Comparison of ENCODE assay signal across 8 mouse cellular contexts in the genomic region with DNA sequence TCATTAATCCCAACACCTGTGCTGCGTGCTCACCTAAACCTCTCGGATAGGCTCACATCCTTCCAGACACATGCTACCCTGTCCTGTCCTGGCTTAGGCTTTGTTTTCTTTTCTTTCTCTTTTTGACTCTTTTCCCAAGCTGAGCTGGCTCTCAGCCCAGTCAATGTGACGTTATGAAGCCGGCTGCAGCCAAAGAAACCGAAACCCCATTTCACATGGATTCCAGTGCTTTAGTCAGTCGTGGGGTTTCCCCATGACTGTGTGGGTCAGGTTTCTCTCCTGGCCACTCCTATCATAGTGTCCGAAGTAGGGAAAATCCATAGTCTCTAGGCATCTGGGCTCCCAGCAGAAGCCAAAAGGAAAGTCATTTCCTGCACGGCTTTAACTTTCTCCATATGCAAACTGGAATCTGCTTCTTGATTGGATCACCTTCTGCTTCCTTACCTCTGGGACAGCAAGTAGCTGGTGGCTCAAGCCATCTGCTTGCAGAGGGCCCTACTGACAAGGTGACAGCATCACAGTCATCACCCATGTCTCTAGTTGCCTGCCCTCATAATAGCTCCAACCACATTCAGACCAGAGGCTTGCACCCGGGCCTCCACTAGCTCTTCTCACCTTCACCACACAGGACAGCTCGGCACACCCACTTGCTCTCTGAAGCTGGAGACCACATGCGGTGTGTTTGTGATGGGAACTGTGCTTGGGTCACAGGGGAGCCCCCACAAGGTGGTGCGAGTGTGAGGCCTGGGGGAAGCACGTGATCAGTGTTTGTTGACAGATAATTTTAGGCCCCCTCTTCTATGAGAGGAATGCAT. TPM values are rescaled to one million over a fixed set of nuclear protein-coding genes. Genes with fewer than 3 reads are reported as not detected.
DNase-seq lines count a peak whose midpoint lies in the region; ATAC-seq and TF ChIP-seq lines count a peak whose summit lies in the region.
"Had no signal": no experiment of that assay in that cellular context is flagged by ENCODE, and none has a peak within 500 bp of the region (broad histone marks: within the 10 kb centered on the region; RNA-seq: fewer than 3 reads in every experiment).

No protein-coding gene starts in this region.

- H3K36me3 ChIP-seq in embryonic facial prominence, embryonic 12.5 days = no peaks in the 10 kb centered on the region
- no peaks in the 10 kb centered on the region for H3K36me3 ChIP-seq in heart, embryonic 16.5 days (ENCODE audit: control insufficient read depth, insufficient read depth)
- H3K36me3 ChIP-seq in lung, postnatal 0 days (ENCODE audit: insufficient read depth, low read length) = no peaks in the 10 kb centered on the region
- H3K36me3 ChIP-seq: liver, embryonic 13.5 days had no signal

- peak; percentile 81 to 84 for DNase-seq in kidney, postnatal 4 days
- DNase-seq in lung, postnatal 0 days (ENCODE audit: low spot score) = peak; percentile 80
- peak; percentile 69 for DNase-seq in skeletal muscle tissue, adult 2 months (ENCODE audit: low read depth, low spot score)
- DNase-seq: liver, embryonic 13.5 days had no signal

- no peaks in the 10 kb centered on the region for H3K9me3 ChIP-seq in embryonic facial prominence, embryonic 12.5 days
- no peaks in the 10 kb centered on the region for H3K9me3 ChIP-seq in heart, embryonic 16.5 days (replicated peaks; ENCODE audit: control insufficient read depth, low read length)
- H3K9me3 ChIP-seq in lung, postnatal 0 days (ENCODE audit: low read length) = no peaks in the 10 kb centered on the region
- H3K9me3 ChIP-seq: liver, embryonic 13.5 days had no signal

- H3K27ac ChIP-seq in embryonic facial prominence, embryonic 12.5 days = peak overlapping the region; percentile 76
- H3K27ac ChIP-seq in heart, embryonic 16.5 days (ENCODE audit: low read length) = no peak overlapping the region; the same call in 1 of the 2 replicates
- no peak overlapping the region for H3K27ac ChIP-seq in lung, postnatal 0 days (ENCODE audit: low read length)
- H3K27ac ChIP-seq: liver, embryonic 13.5 days had no signal

- peak overlapping the region; percentile 6 for H3K4me2 ChIP-seq in embryonic facial prominence, embryonic 12.5 days (replicated peaks)
- H3K4me2 ChIP-seq in heart, embryonic 16.5 days (ENCODE audit: low read depth, low read length) = peak overlapping the region; percentile 33; the same call in 1 of the 2 replicates
- H3K4me2 ChIP-seq in lung, postnatal 0 days (replicated peaks; ENCODE audit: low read depth, low read length) = peak overlapping the region; percentile 41
- H3K4me2 ChIP-seq: liver, embryonic 13.5 days had no signal

- no peak for TF ChIP-seq CTCF in lung, postnatal 0 days (IDR thresholded peaks at IDR 0.05)

- ATAC-seq in CD4-positive, CD25-positive, alpha-beta regulatory T cell, adult 4 months = peak; percentile 51
- ATAC-seq in activated CD4-positive, CD25-positive, alpha-beta regulatory T cell, adult 4 months = peak; percentile 62
- ATAC-seq in embryonic facial prominence, embryonic 12.5 days (ENCODE audit: insufficient number of reproducible peaks, insufficient read depth, low FRiP score, low TSS enrichment) = peak; percentile 85
- peak; percentile 81; the same call in 1 of the 2 replicates for ATAC-seq in heart, embryonic 16.5 days (replicated peaks; ENCODE audit: extremely low read depth, insufficient read depth, low FRiP score)
- peak; percentile 78 for ATAC-seq in lung, postnatal 0 days

- H3K9ac ChIP-seq in embryonic facial prominence, embryonic 12.5 days = no peak overlapping the region
- H3K9ac ChIP-seq in heart, embryonic 16.5 days (ENCODE audit: low read length) = no peak overlapping the region
- H3K9ac ChIP-seq in lung, postnatal 0 days (replicated peaks; ENCODE audit: low read depth) = no peak overlapping the region
- H3K9ac ChIP-seq: liver, embryonic 13.5 days had no signal

- no peak for TF ChIP-seq EP300 in lung, postnatal 0 days (IDR thresholded peaks at IDR 0.05)

- no peak overlapping the region for H3K4me3 ChIP-seq in embryonic facial prominence, embryonic 12.5 days
- no peak overlapping the region for H3K4me3 ChIP-seq in heart, embryonic 16.5 days (ENCODE audit: low read length)
- H3K4me3 ChIP-seq in lung, postnatal 0 days (ENCODE audit: low read depth, low read length) = peak overlapping the region; percentile 16; the same call in 1 of the 2 replicates
- H3K4me3 ChIP-seq: liver, embryonic 13.5 days had no signal

- H3K4me1 ChIP-seq in embryonic facial prominence, embryonic 12.5 days = peaks cover 17% of the 10 kb centered on the region
- H3K4me1 ChIP-seq in heart, embryonic 16.5 days (ENCODE audit: control insufficient read depth, insufficient read depth, low read length) = 0 out of 2 replicates have a peak, but pooled peaks cover 3% of the 10 kb centered on the region
- H3K4me1 ChIP-seq in lung, postnatal 0 days (ENCODE audit: insufficient read depth, low read depth, low read length) = peaks cover 6% of the 10 kb centered on the region; the same call in 1 of the 2 replicates

- 33% methylated on average over 13 of the region's 13 CpGs for WGBS in embryonic facial prominence, embryonic 12.5 days
- 35% methylated on average over 13 of the region's 13 CpGs for WGBS in heart, embryonic 16.5 days
- WGBS in lung, postnatal 0 days = 27% methylated on average over 13 of the region's 13 CpGs

- H3K27me3 ChIP-seq in embryonic facial prominence, embryonic 12.5 days = no peaks in the 10 kb centered on the region
- no peaks in the 10 kb centered on the region for H3K27me3 ChIP-seq in heart, embryonic 16.5 days (ENCODE audit: control insufficient read depth, insufficient read depth, low read length)
- H3K27me3 ChIP-seq in lung, postnatal 0 days (replicated peaks; ENCODE audit: insufficient read depth, low read length) = no peaks in the 10 kb centered on the region
- H3K27me3 ChIP-seq: liver, embryonic 13.5 days had no signal

RNA-seq across cellular contexts. Expression of a gene that starts 4.5 kb away (rescaled TPM):
- polyA plus RNA-seq in CD4-positive, CD25-positive, alpha-beta regulatory T cell, adult 4 months (2017; shearing (Covaris generic)) = 100 to 1,000 TPM; 385 to 395 TPM
- 100 to 1,000 TPM; 462 to 551 TPM for polyA plus RNA-seq in activated CD4-positive, CD25-positive, alpha-beta regulatory T cell, adult 4 months (2017; shearing (Covaris generic))
- polyA plus RNA-seq in embryonic facial prominence, embryonic 12.5 days (2016; fragmentation: Nextera tagmentation; extraction: Ambion mirVana) = 0.79 TPM in 1 of 2 replicates, not detected in the other
- polyA plus RNA-seq in heart, embryonic 16.5 days (2015; fragmentation: Nextera tagmentation; extraction: Ambion mirVana) = 1.8 and 2.5 TPM in 2 replicates
- 3.3 and 5.9 TPM in 2 replicates for polyA plus RNA-seq in lung, postnatal 0 days (2015; fragmentation: Nextera tagmentation; extraction: Ambion mirVana)

RNA-seq across cellular contexts. Expression of a gene that starts 12.8 kb away (rescaled TPM):
- under 1 TPM; 0.54 to 0.62 TPM for polyA plus RNA-seq in CD4-positive, CD25-positive, alpha-beta regulatory T cell, adult 4 months (2017; shearing (Covaris generic))
- polyA plus RNA-seq in activated CD4-positive, CD25-positive, alpha-beta regulatory T cell, adult 4 months (2017; shearing (Covaris generic)) = under 1 TPM; 0.25 to 0.46 TPM
- not detected in 2 replicates for polyA plus RNA-seq in embryonic facial prominence, embryonic 12.5 days (2016; fragmentation: Nextera tagmentation; extraction: Ambion mirVana)
- 0.07 TPM in 1 of 2 replicates, not detected in the other for polyA plus RNA-seq in heart, embryonic 16.5 days (2015; fragmentation: Nextera tagmentation; extraction: Ambion mirVana)
- polyA plus RNA-seq in lung, postnatal 0 days (2015; fragmentation: Nextera tagmentation; extraction: Ambion mirVana) = not detected in 2 replicates
- polyA plus RNA-seq: liver, embryonic 13.5 days had no signal

RNA-seq across cellular contexts. Expression of a gene that starts 43.6 kb away (rescaled TPM):
- not detected for polyA plus RNA-seq in CD4-positive, CD25-positive, alpha-beta regulatory T cell, adult 4 months (2017; shearing (Covaris generic))
- polyA plus RNA-seq in activated CD4-positive, CD25-positive, alpha-beta regulatory T cell, adult 4 months (2017; shearing (Covaris generic)) = under 1 TPM in 1 of 2 experiments, not detected in 1; 0.67 TPM
- polyA plus RNA-seq in embryonic facial prominence, embryonic 12.5 days (2016; fragmentation: Nextera tagmentation; extraction: Ambion mirVana) = 0.61 and 1.3 TPM in 2 replicates
- polyA plus RNA-seq in heart, embryonic 16.5 days (2015; fragmentation: Nextera tagmentation; extraction: Ambion mirVana) = 2.1 and 3.6 TPM in 2 replicates
- polyA plus RNA-seq in lung, postnatal 0 days (2015; fragmentation: Nextera tagmentation; extraction: Ambion mirVana) = 29.8 and 36.6 TPM in 2 replicates

RNA-seq across cellular contexts. Expression of a gene that starts 58.1 kb away (rescaled TPM):
- not detected for polyA plus RNA-seq in CD4-positive, CD25-positive, alpha-beta regulatory T cell, adult 4 months (2017; shearing (Covaris generic))
- polyA plus RNA-seq in activated CD4-positive, CD25-positive, alpha-beta regulatory T cell, adult 4 months (2017; shearing (Covaris generic)) = 1 to 10 TPM in 1 of 2 experiments, not detected in 1; 1.4 TPM
- polyA plus RNA-seq in embryonic facial prominence, embryonic 12.5 days (2016; fragmentation: Nextera tagmentation; extraction: Ambion mirVana) = 0.70 and 1.4 TPM in 2 replicates
- polyA plus RNA-seq in heart, embryonic 16.5 days (2015; fragmentation: Nextera tagmentation; extraction: Ambion mirVana) = 5.5 and 7.8 TPM in 2 replicates
- 413 and 421 TPM in 2 replicates for polyA plus RNA-seq in lung, postnatal 0 days (2015; fragmentation: Nextera tagmentation; extraction: Ambion mirVana)

Comparison
In these comparisons a context has a peak if more than half of its experiments do, and no peak if none do; other contexts are left out.
1. RNA of a gene that starts 4.5 kb away (polyA plus RNA-seq): 462 to 551 TPM in activated CD4-positive, CD25-positive, alpha-beta regulatory T cell, adult 4 months and 385 to 395 TPM in CD4-positive, CD25-positive, alpha-beta regulatory T cell, adult 4 months; 3.3 to 5.9 TPM in lung, postnatal 0 days, 1.8 to 2.5 TPM in heart, embryonic 16.5 days and 0.79 TPM in embryonic facial prominence, embryonic 12.5 days; every median in the first group is over 10 times any median in the second.
2. Peak in every context shown above with its lines, with median percentiles within 50 percentile points of each other: ATAC-seq, H3K4me2 ChIP-seq and DNase-seq.